Mouse (Mus musculus): ENCODE data around the gene Kcnq4.

Kcnq4 gene

DNA sequence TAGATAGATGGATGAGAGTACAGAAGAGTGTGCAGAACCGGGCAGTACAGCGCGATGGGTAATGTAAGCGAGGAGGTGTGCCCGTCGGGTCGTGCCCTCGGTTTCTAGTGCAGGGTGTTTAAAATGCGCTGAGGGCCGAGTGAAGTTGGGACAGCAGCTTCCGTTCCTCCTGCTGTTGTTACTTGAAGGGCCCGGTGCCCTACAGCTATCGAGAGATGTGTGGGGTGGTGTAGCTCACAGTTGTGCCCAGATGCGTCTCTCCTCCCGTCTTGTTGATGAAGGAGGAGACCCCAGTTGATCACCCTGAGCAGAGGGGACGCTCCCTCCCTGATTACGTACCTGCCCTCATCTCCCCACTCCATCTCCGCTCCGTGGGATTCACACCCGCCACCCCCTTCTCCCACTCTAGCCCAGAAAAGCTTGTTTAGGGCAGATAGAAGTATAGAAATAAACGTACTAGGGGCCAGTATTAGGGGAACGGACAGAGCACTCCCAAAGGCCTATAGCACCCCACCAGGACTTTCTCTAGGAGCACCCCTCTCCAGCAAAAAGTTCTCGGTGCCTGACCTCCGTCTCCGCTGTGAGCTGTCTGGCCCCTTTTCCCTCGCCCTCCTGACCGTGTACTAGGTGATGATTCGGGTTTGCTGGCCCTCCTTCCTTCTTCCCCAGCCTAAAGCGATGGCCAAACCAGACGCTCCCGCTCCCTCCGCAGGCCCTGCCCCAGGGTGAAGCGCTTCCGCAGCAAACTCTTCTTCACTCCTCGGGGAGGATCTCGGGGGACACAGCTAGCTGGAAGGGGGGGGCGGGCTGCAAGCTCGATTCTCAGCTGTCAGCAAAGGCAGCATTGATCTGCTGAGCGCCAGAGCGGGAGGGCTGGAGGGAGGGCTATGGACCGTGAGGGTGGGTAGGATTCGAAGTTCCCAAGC, at the start of gene Kcnq4:
Kcnq4 (minus strand) TSS at position 672 of the 926 bp plus-strand sequence.
- no peak for DNase-seq (ENCODE audit: low spot score)

DNA sequence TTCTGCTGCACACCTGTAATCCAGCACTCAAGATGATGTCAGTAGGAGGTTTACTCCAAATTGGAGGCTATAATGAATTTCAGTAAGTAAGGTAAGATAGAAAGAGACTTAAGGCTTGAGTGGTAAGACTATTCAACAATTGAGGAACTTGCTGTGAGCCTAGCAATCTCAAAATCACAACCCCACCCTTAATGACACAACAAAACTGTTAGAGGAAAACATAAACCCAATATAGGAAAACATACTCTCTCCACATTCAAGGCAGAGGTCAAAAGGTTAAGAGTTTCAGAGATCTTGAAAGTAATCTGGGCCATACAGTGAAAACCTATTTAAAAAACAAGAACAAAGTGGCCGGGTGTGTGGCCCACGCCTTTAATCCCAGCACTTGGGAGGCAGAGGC, 48.3 kb upstream of the Kcnq4 start:
- no peak for DNase-seq (ENCODE audit: low spot score)

DNA sequence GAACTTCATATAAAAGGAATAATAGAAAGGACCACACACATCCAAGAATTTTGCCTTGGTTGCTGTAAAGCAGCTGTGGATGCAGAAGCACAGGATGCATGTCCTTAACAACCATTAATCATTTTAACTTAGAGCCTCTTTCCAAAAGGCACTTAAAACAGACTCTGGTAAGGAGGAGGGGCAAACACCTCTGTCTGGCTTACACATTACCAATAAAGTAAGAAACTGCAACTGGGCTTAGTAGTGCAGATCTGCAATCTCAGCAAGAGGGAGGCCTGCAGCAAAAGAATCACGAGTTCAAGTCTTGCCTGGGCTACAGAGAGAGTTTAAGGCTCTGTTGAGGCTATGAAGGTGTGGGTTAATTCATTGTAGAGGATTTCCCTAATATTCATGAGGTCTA, 47.2 kb upstream of the Kcnq4 start:
- DNase-seq (ENCODE audit: low spot score): no peak

DNA sequence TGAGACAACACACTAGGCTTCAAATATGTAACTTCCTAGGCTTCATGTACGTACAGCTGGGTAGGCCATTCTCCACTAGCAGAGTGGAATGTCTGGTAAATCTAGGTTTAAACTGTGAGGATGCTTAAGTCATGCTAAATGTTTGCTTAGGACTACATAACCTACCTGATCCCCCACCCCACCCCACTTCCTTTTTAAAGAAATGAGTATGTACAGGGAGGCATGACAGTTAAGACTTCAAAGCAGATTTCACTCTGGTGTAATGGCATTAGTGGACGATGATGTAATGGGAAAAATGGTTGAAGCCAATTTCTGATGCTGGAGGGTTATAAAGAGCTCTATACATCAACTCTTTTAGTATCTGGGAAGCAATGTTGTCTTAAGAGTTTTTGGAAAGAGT, 44.5 kb upstream of the Kcnq4 start:
- DNase-seq (ENCODE audit: low spot score): no peak

DNA sequence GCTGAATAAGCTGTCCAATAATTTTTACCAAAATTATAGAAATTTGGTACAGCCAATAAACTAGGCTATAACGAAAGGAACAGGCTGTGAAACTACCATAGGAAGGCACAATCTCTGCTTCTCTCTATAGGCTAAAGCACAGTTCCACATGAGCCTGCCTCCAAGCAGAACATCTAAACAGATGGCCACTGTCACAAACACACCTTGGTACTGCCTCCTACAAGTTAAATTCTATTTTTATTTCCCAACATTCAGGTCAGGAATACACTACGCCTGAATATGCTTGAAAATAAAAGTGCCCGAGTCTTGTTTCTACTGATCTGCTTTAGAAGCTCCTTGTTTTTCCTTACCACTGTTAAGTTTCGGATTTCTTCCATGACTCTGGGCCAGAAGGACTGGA, 41.6 kb upstream of the Kcnq4 start:
- no peak for DNase-seq (ENCODE audit: low spot score)

DNA sequence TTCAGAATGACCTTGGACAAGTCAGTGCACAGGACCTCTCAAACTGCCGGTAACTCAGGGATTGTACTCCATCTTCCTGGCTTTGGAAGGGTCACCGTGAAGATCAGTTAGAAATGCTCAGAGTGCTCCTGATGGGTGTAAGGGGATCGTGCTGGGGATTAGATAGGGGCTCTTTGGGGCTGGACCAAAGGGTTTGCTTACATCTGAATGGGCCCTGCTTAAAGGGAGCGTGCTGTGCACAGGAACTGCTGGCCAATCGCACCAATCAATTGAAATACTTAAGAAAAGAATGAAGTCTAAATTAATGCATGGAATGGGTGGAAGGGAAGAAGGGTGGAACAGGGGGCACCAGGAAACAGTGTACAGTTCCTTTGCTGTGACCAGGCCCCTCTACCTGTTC, 7.4 kb upstream of the Kcnq4 start:
- no peak for DNase-seq (ENCODE audit: low spot score)

DNA sequence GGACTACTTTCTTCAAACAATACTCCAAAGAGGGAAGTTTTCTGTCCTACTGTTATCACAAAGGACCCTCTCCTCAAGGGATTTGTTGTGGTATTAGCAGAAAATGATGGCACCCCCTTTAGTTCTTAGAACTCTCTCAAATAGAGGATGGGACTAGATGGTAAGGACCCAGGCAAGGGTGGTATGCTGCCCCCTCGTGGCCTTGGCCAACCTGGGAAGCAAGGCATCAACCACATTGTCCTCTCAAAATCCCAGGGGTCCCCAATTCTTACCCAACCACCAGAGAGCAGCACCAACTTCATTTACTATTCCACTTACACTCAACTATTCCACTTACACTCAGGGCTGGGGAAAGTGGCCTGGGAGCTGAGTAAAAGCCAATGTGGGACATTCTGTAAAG, 6.9 kb upstream of the Kcnq4 start:
- DNase-seq (ENCODE audit: low spot score): no peak

DNA sequence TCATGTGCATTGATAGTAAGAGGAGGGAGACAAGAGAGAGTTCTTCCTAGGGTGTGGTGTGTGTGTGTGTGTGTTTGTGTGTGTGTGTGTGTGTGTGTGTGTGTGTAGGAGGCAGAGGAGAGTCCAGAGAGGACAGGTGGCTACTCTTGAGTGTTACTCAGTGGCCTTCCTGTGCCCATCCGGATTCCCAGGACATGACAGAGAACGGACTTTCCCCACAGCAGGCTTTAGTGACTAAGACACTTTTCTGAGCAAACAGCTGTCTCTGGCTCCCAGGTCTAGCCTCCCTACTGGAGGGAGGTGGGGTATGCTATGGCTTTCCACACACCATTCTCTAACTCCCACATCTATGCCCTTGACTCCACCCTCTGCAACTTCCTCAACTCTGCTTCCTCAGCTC, 1.2 kb upstream of the Kcnq4 start:
- DNase-seq (ENCODE audit: low spot score): no peak

DNA sequence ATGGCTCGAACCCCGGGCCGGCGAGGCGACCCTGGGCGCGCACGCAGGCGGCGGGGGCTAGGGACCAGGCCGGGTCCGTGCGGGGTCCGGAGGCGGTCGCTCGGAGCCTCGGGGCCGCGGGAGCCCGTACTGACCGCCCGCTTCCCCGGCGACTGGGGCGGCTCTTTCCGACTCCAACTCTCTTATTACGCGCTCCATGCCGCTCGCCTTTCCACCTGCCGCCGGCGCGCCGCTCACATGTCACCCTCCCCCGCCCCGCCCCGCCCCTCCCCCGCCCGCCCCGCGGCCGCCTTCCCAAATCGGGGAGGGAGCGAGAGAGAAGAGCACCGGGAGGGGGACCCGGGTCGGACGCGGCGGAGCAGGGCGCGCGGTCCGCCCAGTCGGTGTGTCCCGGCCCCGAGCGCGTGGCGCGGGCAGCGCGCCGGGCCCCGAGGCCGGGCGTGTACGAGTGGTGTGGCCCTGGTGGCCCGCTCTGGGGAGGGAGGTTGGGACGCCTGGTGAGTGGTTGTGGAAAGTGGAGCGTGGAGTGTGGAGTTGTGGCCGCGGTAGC, 1.1 kb downstream of the Kcnq4 start:
- DNase-seq (ENCODE audit: low spot score): no peak

DNA sequence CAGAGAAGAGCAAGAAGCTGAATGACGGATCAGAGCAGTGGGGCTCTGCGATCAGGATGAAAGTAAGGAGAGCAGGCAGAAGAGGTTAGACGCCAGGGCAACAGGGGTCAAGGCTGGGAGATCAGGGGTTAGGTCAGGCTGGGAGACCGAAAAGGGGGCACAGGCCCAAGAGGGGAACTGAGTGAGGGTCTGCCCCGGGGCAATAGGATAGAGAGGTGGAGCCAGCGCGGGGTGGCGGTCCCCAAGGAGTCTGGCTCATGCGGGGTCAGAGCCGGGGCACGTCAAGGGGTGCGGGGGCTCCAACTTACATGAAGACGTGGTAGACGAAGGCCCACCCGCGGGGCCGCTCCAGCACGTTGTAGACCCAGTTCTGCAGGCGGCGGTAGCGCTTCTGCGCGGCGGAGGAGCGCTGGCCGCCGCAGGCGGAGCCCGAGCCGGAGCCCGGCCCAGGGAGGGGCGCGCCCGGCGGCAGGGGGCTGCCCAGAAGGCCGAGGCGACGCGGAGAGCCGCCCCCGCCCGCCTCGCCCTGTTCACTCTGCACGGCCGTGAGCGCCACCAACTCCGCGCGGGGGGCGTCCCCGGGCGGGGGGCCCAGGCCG, 1.8 kb downstream of the Kcnq4 start:
- DNase-seq (ENCODE audit: low spot score): no peak

DNA sequence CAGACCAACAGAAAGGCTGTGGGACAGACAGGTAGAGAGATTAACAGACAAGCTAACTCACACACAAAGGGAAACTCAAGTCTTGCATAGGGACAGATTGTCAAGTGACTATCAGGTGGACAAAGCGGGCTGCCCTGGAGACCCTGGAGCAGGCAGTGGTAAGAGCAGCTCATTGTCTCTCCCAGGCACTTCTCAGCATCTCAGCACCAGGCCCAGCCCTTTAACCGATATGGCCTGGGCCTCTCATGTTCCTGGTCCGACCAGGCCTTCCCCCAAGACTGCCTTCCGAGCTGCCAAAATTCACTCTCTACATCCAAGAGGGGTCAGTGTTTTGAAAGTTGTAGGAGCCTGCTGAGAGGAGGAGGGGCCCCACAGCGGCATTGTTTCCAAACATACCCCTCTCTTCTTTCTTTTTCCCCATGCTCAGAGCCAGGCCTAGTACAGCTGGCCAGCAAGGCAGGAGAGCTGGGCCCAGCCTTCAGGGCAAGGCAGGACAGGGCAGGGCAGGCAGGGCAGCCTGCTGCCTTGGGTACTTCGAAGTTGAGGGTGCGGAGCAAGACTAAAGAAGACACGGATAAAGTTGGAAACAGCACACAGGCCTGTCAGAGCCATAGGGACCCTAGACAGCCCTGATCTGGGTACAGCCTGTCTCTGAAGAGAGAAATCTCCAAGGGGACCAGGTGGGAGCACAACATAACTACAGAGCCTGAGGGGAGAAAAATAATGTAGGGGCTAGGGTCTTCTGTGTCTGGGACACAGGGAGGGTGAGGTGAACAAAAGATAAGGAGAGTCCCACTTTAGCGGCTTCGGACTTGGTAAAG, 2.5 kb downstream of the Kcnq4 start:
- no peak for DNase-seq (ENCODE audit: low spot score)

DNA sequence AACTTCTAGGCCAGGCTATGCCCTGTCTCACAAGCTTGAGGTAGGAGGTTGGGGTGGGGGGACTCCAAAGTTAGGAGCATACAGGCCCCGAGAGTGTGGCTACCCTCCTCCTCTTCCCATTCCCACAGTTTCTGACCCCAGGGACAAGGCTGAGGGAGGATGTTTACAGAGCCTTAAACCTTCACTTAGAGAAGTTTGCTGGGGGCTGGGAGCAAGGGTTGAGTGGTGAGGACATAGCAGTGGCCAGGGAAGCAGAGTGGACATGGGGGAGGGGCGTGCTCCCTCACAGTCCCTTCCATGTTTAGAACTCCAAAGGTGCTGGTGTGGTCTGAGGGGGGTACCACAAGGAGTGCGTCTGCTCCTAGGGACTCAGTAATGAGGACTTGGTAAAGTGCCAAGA, 4.8 kb downstream of the Kcnq4 start:
- DNase-seq (ENCODE audit: low spot score): no peak

DNA sequence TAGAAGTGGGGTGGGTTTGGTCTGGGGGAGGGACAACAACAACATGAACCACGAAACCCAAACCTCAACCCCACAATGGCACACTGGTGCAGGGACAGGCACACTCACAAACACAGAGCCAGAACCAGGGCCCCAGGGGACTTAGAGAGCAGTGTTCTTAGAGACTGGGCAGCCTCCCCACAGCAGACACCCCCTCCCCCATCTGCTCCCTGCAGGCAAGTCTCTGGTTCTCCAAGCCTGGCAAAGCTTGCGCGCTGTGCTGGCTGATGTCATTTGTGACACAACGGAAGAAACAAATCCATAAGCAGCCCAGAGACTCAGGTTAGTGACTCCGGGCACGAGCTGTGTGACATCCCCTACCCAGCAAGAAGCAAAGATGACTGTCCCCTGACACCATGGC, 7.1 kb downstream of the Kcnq4 start:
- no peak for DNase-seq (ENCODE audit: low spot score)

DNA sequence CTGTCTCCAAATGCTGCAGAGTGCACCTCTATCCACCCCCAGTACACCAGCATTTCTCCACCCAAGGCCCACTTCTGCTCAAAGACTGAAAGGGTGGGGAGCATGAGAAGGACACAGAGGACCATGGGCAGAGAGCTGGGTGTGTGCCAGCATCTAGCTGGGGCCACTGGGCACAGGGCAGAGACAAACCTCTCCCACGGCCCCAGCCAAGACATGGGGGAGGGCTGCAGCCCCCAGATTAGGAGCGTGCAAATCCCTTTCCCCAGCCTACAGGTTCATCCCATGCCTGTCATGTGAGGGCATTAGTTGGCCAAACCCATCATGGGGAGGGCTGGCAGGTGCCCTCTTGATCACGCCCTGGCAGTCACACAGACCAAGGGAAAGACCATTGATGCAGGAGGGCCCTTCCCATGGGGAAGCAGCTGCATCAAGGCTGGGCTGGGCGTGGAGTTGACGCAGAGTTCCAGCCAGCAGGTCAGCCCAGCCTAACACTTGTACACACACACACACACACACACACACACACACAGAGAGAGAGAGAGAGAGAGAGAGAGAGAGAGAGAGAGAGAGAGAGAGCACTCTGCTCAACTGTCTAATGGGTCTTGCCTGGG, 14.3 kb downstream of the Kcnq4 start:
- no peak for DNase-seq (ENCODE audit: low spot score)

DNA sequence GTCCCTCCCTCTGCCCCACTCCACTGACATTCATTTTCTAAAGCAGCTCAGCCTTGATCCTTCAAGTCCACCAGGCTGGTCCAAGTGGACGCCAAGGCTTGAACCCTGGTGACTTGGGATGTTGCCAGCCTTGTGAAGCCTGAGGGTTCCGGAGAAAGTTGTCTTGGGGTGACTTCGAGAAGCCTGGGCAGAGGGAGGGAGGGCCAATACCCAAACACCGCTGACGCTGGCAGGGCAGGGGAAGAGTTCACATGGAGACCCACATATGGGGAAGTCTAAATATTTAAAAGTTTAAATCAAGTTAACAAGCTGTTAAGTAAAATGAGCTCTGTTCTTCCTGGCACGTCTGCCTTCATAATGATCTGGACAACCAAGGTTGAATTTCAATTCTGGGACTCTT, 15.7 kb downstream of the Kcnq4 start:
- DNase-seq (ENCODE audit: low spot score): no peak

DNA sequence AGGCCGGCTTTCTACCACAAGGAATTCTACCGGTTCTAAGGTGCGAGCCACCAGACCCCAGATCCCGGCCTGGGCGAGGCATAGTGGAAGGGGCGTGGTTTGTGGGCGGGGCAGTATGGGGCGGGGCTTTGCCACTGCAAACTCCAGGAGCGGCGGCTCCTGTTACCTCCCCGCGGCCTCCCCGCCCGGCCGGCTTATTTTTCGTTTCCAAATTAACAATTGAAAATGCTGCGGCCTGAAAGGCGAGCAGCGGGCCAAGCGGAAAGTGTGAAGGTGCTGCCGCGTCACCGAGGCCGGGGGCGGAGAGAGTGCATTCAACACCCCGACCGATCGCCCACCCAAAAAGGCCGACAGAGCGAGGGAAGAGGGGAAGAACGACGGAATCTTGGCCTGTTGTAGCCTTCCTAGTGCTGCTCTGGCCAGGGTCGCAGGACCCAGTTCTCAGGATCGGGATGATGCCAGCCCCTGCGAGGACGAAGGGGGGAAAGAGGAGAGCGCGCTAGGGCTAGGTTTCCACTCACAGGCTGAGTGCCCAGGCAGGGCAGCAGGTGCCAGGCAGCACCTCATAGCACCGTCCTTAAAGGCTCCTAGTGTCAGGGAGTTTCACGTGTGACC, 17.3 kb downstream of the Kcnq4 start:
- DNase-seq (ENCODE audit: low spot score): no peak

DNA sequence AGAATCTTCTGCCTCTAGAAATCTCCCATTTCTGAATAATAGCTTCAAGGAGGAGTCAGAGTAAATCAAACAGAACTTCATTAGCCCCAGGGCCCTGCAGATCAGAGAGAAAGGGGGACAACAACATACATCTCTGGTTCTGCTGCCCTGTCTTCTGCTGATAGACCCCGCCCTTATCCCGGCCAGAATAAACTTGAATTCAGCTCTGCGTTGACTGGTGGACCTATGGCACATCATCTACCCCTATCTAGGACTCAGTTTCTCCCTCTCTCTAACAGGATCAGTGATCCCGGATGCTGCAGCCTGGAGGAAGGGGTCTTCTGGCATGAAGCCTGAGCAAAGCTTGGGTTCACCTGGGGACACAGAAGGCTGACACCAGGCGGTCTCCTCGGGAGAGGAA, 17.8 kb downstream of the Kcnq4 start:
- DNase-seq (ENCODE audit: low spot score): no peak

DNA sequence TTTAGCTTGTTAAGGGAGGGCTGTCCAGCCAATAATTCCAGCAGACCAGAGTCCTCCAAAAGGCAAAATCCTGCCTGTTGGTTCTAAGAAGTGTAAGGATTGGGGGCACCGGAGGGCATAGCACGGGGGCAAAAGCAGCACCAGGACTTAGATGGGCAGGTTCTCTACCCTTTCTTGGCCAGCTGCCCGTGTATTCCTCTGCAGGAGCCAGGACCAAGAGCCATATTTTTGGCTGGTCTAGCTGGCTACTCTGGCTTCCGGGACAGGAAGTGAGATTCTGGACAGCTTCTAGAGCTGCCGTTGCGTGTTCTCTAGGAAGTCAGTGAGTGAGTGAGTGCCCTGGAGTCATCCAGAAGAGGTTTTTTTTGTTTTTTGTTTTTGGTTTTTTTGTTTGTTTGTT, 18.3 kb downstream of the Kcnq4 start:
- DNase-seq (ENCODE audit: low spot score): no peak

DNA sequence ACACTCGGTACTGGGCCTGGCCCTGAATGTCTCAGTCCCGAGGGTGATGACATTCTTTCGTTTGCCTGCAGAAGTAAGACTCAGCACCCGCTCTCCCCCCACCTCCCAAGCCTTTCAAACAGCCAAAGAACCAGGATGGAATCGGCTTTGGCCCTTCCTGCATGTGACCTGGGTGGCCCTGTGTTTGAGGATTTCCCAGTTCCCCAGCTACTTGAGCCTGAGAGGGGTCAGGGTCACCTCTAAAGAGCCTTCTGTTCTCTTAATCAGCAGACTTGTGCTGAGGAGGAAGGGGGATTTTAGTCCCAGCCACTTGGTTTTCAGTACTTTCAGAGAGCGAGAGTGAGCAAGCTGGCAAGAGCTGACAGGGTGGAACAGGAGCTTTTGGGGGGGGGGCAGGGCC, 19.0 kb downstream of the Kcnq4 start:
- DNase-seq (ENCODE audit: low spot score): no peak

DNA sequence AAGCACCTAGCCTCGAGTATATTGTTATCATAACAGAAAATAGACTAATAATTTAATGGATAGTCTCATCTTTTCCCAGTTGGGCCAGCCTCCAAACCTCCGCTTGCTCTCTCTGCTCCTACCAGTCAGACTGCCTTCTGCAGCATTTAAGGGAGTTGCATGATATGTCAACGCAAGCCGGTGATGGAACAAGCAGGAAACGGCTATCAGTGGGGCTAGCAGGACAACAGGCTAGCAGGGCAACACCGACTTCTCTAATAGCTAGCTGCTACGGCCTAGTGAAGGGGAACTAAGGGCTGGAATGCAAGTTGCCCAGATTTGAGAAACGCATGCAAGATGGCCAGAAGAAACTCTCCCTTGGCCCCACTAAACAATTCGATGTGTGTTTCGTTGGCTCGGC, 20.6 kb downstream of the Kcnq4 start:
- no peak for DNase-seq (ENCODE audit: low spot score)

DNA sequence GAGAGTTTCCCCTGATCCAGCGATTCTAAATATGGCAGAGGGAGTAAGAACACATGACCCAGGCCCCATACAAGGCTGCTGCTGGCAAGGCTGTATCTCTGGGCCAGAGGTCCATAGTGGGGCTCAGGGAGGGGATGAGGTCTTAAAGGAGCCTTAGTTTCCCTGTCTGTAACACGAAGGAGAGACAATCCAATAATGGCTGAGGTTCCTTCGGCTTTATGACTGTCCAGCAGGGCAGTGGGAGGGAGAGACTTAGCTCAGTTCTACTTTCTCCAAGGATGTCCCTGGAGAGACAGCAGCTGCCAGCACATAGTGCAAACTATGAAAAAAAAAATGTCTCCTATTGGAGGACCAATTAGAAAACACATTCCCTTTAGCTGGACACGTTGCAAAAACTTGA, 22.2 kb downstream of the Kcnq4 start:
- DNase-seq (ENCODE audit: low spot score): no peak
